Mouse (Mus musculus) thymus, adult 2 months (tissue): Measurements from ENCODE around the gene Bmper.

Source experiments
- CTCF ChIP-seq: fragments of 200-500 bp; IDR thresholded peaks from 2 replicates; pipeline ENCODE4 v1.5.1; 2012; ENCODE audit warnings: mild to moderate bottlenecking, control low read depth, low read length, moderate library complexity, borderline replicate concordance; ENCODE audit not compliant: control insufficient read depth, poor library complexity, insufficient read depth; ENCODE audit errors: extremely low read depth
- POLR2A ChIP-seq: fragments of 200-500 bp; IDR thresholded peaks from 2 replicates; pipeline ENCODE4 v1.6.1; 2012; ENCODE audit warnings: mild to moderate bottlenecking, low read length, control low read depth, moderate library complexity; ENCODE audit not compliant: control insufficient read depth, poor library complexity, insufficient read depth; ENCODE audit errors: extremely low read depth

- no peak for TF ChIP-seq POLR2A
- TF ChIP-seq CTCF = no peak
These were observed 184.5 kb downstream of the Bmper start for GRCm38 (mm10) chr9:23407416-23407815.
